ENCODE assay signal across 19 mouse cellular contexts in genomic region chr6:135137736-135138135, GRCm38 (mm10). TPM values are rescaled to one million over a fixed set of nuclear protein-coding genes. Genes with fewer than 3 reads are reported as not detected.
DNase-seq lines count a peak whose midpoint lies in the region; ATAC-seq lines count a peak whose summit lies in the region.
"Had no signal": no experiment of that assay in that cellular context is flagged by ENCODE, and none has a peak within 500 bp of the region (broad histone marks: within the 10 kb centered on the region; RNA-seq: fewer than 3 reads in every experiment).

No protein-coding gene starts in this region.

- peak; percentile 15 for DNase-seq in adrenal gland, postnatal 25 days
- no peak for DNase-seq in adrenal gland, postnatal 4 days (ENCODE audit: low spot score in 2 of 2)
- DNase-seq in kidney, postnatal 36 days: peak; percentile 20 to 43
- DNase-seq in heart, postnatal 10 days: peak; percentile 56 to 62
- peak; percentile 64 for DNase-seq in lung, postnatal 14 days
- no peak for DNase-seq in right cerebral cortex, postnatal 4 days
- DNase-seq: cerebellum, adult 11 months; liver, embryonic 13.5 days; right cerebral cortex, adult 18-20 months; thymus, adult 18-20 months had no signal

- intact Hi-C loops in heart, postnatal 10 days (cut with DNase I): no loop called here

- no peak for ATAC-seq in kidney, embryonic 16.5 days (ENCODE audit: low FRiP score, low TSS enrichment)
- no peak for ATAC-seq in forebrain, embryonic 12.5 days (ENCODE audit: low FRiP score)
- ATAC-seq: forebrain, embryonic 15.5 days had no signal

- H3K4me2 ChIP-seq in kidney, embryonic 16.5 days (replicated peaks; ENCODE audit: low read depth, low read length): no peak overlapping the region
- no peak overlapping the region for H3K4me2 ChIP-seq in forebrain, embryonic 12.5 days
- H3K4me2 ChIP-seq: embryonic facial prominence, embryonic 15.5 days; forebrain, embryonic 15.5 days; liver, embryonic 13.5 days; neural tube, embryonic 15.5 days had no signal

- H3K9me3 ChIP-seq in kidney, embryonic 16.5 days (ENCODE audit: low read length): no peaks in the 10 kb centered on the region
- no peaks in the 10 kb centered on the region for H3K9me3 ChIP-seq in forebrain, embryonic 12.5 days
- H3K9me3 ChIP-seq: embryonic facial prominence, embryonic 15.5 days; forebrain, embryonic 15.5 days; liver, embryonic 13.5 days; neural tube, embryonic 15.5 days had no signal

- H3K36me3 ChIP-seq in kidney, embryonic 16.5 days (ENCODE audit: insufficient read depth, low read length): no peaks in the 10 kb centered on the region
- H3K36me3 ChIP-seq in forebrain, embryonic 12.5 days (replicated peaks): no peaks in the 10 kb centered on the region
- H3K36me3 ChIP-seq: embryonic facial prominence, embryonic 15.5 days; forebrain, embryonic 15.5 days; neural tube, embryonic 15.5 days had no signal

- H3K4me3 ChIP-seq in kidney, embryonic 16.5 days (ENCODE audit: low read length): no peak overlapping the region
- no peak overlapping the region for H3K4me3 ChIP-seq in forebrain, embryonic 12.5 days (replicated peaks)
- H3K4me3 ChIP-seq: embryonic facial prominence, embryonic 15.5 days; forebrain, embryonic 15.5 days; liver, embryonic 13.5 days; neural tube, embryonic 15.5 days had no signal

- peaks cover 33% of the 10 kb centered on the region for H3K4me1 ChIP-seq in kidney, embryonic 16.5 days (ENCODE audit: insufficient read depth, low read length)
- H3K4me1 ChIP-seq in forebrain, embryonic 12.5 days: peaks cover 10% of the 10 kb centered on the region
- H3K4me1 ChIP-seq: forebrain, embryonic 15.5 days; liver, embryonic 13.5 days had no signal

- no peaks in the 10 kb centered on the region for H3K27me3 ChIP-seq in kidney, embryonic 16.5 days (ENCODE audit: insufficient read depth, low read length)
- H3K27me3 ChIP-seq in forebrain, embryonic 12.5 days: no peaks in the 10 kb centered on the region
- H3K27me3 ChIP-seq: embryonic facial prominence, embryonic 15.5 days; forebrain, embryonic 15.5 days; liver, embryonic 13.5 days; neural tube, embryonic 15.5 days had no signal

- WGBS in kidney, embryonic 16.5 days: 79% methylated on average over 9 of the region's 9 CpGs
- WGBS in forebrain, embryonic 12.5 days: 86% methylated on average over 9 of the region's 9 CpGs

- no peak overlapping the region for H3K9ac ChIP-seq in kidney, embryonic 16.5 days (replicated peaks; ENCODE audit: low read length)
- H3K9ac ChIP-seq in forebrain, embryonic 12.5 days: no peak overlapping the region
- H3K9ac ChIP-seq: embryonic facial prominence, embryonic 15.5 days; forebrain, embryonic 15.5 days; liver, embryonic 13.5 days; neural tube, embryonic 15.5 days had no signal

- no peak overlapping the region for H3K27ac ChIP-seq in kidney, embryonic 16.5 days (ENCODE audit: low read length)
- H3K27ac ChIP-seq in forebrain, embryonic 12.5 days: no peak overlapping the region
- H3K27ac ChIP-seq: forebrain, embryonic 15.5 days; liver, embryonic 13.5 days; neural tube, embryonic 15.5 days had no signal

RNA-seq across cellular contexts. Expression of gene Gprc5d, which starts 19.7 kb away (rescaled TPM):
- not detected in 2 replicates for total RNA-seq in adrenal gland, postnatal 25 days (2021)
- total RNA-seq in adrenal gland, postnatal 4 days (2021): not detected
- not detected in 2 replicates for polyA plus RNA-seq in kidney, embryonic 16.5 days (2015; fragmentation: Nextera tagmentation; extraction: Ambion mirVana)
- total RNA-seq in heart, postnatal 10 days (2021): under 1 TPM in 1 of 2 experiments, not detected in 1; 0.25 TPM
- polyA plus RNA-seq in forebrain, embryonic 12.5 days (2016; fragmentation: Nextera tagmentation; extraction: Ambion mirVana): not detected in 2 replicates
- total RNA-seq: common myeloid progenitor, adult 5-6 weeks; left cerebral cortex, postnatal 14 days had no signal
- polyA plus RNA-seq: forebrain, embryonic 15.5 days; hindbrain, embryonic 11.5 days; intestine, embryonic 14.5 days; neural tube, embryonic 15.5 days had no signal

Comparison
In these comparisons a context has a peak if more than half of its experiments do, and no peak if none do; other contexts are left out.
1. DNase-seq: peak in adrenal gland, postnatal 25 days (single experiment), kidney, postnatal 36 days (2 of 2), heart, postnatal 10 days (2 of 2) and lung, postnatal 14 days (single experiment); none in adrenal gland, postnatal 4 days (0 of 2) and right cerebral cortex, postnatal 4 days (single experiment).